8 mouse cellular contexts compared by ENCODE assay signal in genomic region chr3:135516891-135517290, GRCm38 (mm10). TPM values are rescaled to one million over a fixed set of nuclear protein-coding genes. Genes with fewer than 3 reads are reported as not detected.
A peak's percentile ranks its signal among the peaks of the same experiment; 100 is the strongest.
DNase-seq lines count a peak whose midpoint lies in the region; ATAC-seq lines count a peak whose summit lies in the region.

No protein-coding gene starts in this region.

- no peak overlapping the region for H3K27ac ChIP-seq in midbrain, embryonic 14.5 days (replicated peaks; ENCODE audit: low read depth, low read length)
- no peak overlapping the region for H3K27ac ChIP-seq in midbrain, embryonic 13.5 days
- H3K27ac ChIP-seq in intestine, embryonic 14.5 days (ENCODE audit: low read depth) = no peak overlapping the region

- H3K36me3 ChIP-seq in midbrain, embryonic 14.5 days (ENCODE audit: control insufficient read depth, insufficient read depth, low read length) = no peaks in the 10 kb centered on the region
- no peaks in the 10 kb centered on the region for H3K36me3 ChIP-seq in midbrain, embryonic 13.5 days
- H3K36me3 ChIP-seq in intestine, embryonic 14.5 days (ENCODE audit: control insufficient read depth, insufficient read depth, low read length) = no peaks in the 10 kb centered on the region

- H3K27me3 ChIP-seq in midbrain, embryonic 14.5 days (ENCODE audit: control insufficient read depth, insufficient read depth, low read length) = no peaks in the 10 kb centered on the region
- H3K27me3 ChIP-seq in midbrain, embryonic 13.5 days = no peaks in the 10 kb centered on the region
- H3K27me3 ChIP-seq in intestine, embryonic 14.5 days (replicated peaks; ENCODE audit: control insufficient read depth, insufficient read depth, low read length) = no peaks in the 10 kb centered on the region

- no peak overlapping the region for H3K4me3 ChIP-seq in midbrain, embryonic 14.5 days (replicated peaks; ENCODE audit: low read depth, low read length)
- H3K4me3 ChIP-seq in midbrain, embryonic 13.5 days (replicated peaks) = no peak overlapping the region
- H3K4me3 ChIP-seq in intestine, embryonic 14.5 days (ENCODE audit: low read depth, low read length) = no peak overlapping the region

- H3K4me1 ChIP-seq in midbrain, embryonic 14.5 days (ENCODE audit: control insufficient read depth, insufficient read depth, low read length) = peaks cover 3% of the 10 kb centered on the region; the same call in 1 of the 2 replicates
- peaks cover 7% of the 10 kb centered on the region for H3K4me1 ChIP-seq in midbrain, embryonic 13.5 days (replicated peaks)
- H3K4me1 ChIP-seq in intestine, embryonic 14.5 days (replicated peaks; ENCODE audit: control insufficient read depth, insufficient read depth, low read length) = peaks cover 2% of the 10 kb centered on the region; the same call in 1 of the 2 replicates

- no peak for DNase-seq in midbrain, embryonic 14.5 days
- peak; percentile 79 to 82 for DNase-seq in cerebellum, postnatal 25 days
- DNase-seq in intestine, embryonic 14.5 days (ENCODE audit: low spot score) = no peak
- no peak for DNase-seq in right cerebral cortex, adult 18-20 months
- no peak for DNase-seq in layer of hippocampus, postnatal 10 days (ENCODE audit: low spot score in 2 of 2)
- no peak for DNase-seq in adrenal gland, postnatal 10 days

- no peak overlapping the region for H3K4me2 ChIP-seq in midbrain, embryonic 14.5 days (ENCODE audit: low read length)
- no peak overlapping the region for H3K4me2 ChIP-seq in midbrain, embryonic 13.5 days (replicated peaks)
- no peak overlapping the region for H3K4me2 ChIP-seq in intestine, embryonic 14.5 days (ENCODE audit: low read length)

- ATAC-seq in midbrain, embryonic 14.5 days (ENCODE audit: low FRiP score, low TSS enrichment) = 0 out of 2 replicates have a peak, but pooled peaks have one; percentile 31
- no peak for ATAC-seq in midbrain, embryonic 13.5 days
- peak; percentile 69 for ATAC-seq in intestine, embryonic 14.5 days (replicated peaks; ENCODE audit: low FRiP score, low TSS enrichment, low read depth)
- peak; percentile 73 for ATAC-seq in megakaryocyte progenitor cell, adult 5-6 weeks (replicated peaks; ENCODE audit: poor library complexity)

- no peaks in the 10 kb centered on the region for H3K9me3 ChIP-seq in midbrain, embryonic 14.5 days (ENCODE audit: control insufficient read depth, low read length)
- no peaks in the 10 kb centered on the region for H3K9me3 ChIP-seq in midbrain, embryonic 13.5 days
- H3K9me3 ChIP-seq in intestine, embryonic 14.5 days (ENCODE audit: control insufficient read depth, low read length) = no peaks in the 10 kb centered on the region

- 52% methylated on average over 6 of the region's 6 CpGs for WGBS in midbrain, embryonic 14.5 days
- 53% methylated on average over 6 of the region's 6 CpGs for WGBS in midbrain, embryonic 13.5 days
- 47% methylated on average over 6 of the region's 6 CpGs for WGBS in intestine, embryonic 14.5 days

- no peak overlapping the region for H3K9ac ChIP-seq in midbrain, embryonic 14.5 days (replicated peaks; ENCODE audit: low read length)
- H3K9ac ChIP-seq in midbrain, embryonic 13.5 days (replicated peaks) = no peak overlapping the region
- no peak overlapping the region for H3K9ac ChIP-seq in intestine, embryonic 14.5 days (ENCODE audit: low read length)

RNA-seq across cellular contexts. Expression of gene Manba, which starts 31.5 kb away (rescaled TPM):
- polyA plus RNA-seq in midbrain, embryonic 14.5 days (2014; fragmentation: Nextera tagmentation; extraction: Ambion mirVana) = 4.3 and 5.9 TPM in 2 replicates
- polyA plus RNA-seq in midbrain, embryonic 13.5 days (2015; fragmentation: Nextera tagmentation; extraction: Ambion mirVana) = 4.6 and 5.0 TPM in 2 replicates
- 17.2 and 17.3 TPM in 2 replicates for polyA plus RNA-seq in intestine, embryonic 14.5 days (2014; fragmentation: Nextera tagmentation; extraction: Ambion mirVana)
- 29.1 and 30.4 TPM in 2 replicates for total RNA-seq in megakaryocyte progenitor cell, adult 5-6 weeks (2015)
- 30.4 and 33.8 TPM in 2 replicates for total RNA-seq in megakaryocyte progenitor cell, adult 5-6 weeks (2017)
- 1 to 10 TPM; 6.9 to 8.0 TPM for total RNA-seq in layer of hippocampus, postnatal 10 days (2021)
- total RNA-seq in adrenal gland, postnatal 10 days (2021) = 10 to 100 TPM; 12.9 to 18.6 TPM

Comparison
In these comparisons a context has a peak if more than half of its experiments do, and no peak if none do; other contexts are left out.
1. DNase-seq: peak in cerebellum, postnatal 25 days (2 of 2); none in midbrain, embryonic 14.5 days (single experiment), intestine, embryonic 14.5 days (single experiment), right cerebral cortex, adult 18-20 months (single experiment), layer of hippocampus, postnatal 10 days (0 of 2) and adrenal gland, postnatal 10 days (single experiment).